Mouse (Mus musculus) intestine, postnatal 0 days (tissue): Measurements from ENCODE around the gene Ctdspl. TPM values are rescaled to one million over a fixed set of nuclear protein-coding genes. Genes with fewer than 3 reads are reported as not detected.

Source experiments
- ATAC-seq: fragments of 200-750 bp; cut with Nextera tagmentation; 2 replicates; pipeline ENCODE4 v1.8.0; 2017; ENCODE audit warnings: mild to moderate bottlenecking, moderate TSS enrichment, moderate library complexity
- H3K27ac ChIP-seq: fragments of 300-500 bp; sonication (generic); 2 replicates; pipeline ENCODE4 v1.5.1; 2014; ENCODE audit warnings: mild to moderate bottlenecking, low read depth, low read length, moderate library complexity
- H3K27me3 ChIP-seq: fragments of 300-500 bp; sonication (generic); replicated peaks from 2 replicates; pipeline ENCODE4 v1.6.1; 2014; ENCODE audit warnings: low read length, mixed read lengths; ENCODE audit not compliant: control insufficient read depth, insufficient read depth
- H3K36me3 ChIP-seq: fragments of 300-500 bp; sonication (generic); 2 replicates; pipeline ENCODE4 v1.6.1; 2014; ENCODE audit warnings: mild to moderate bottlenecking, moderate library complexity; ENCODE audit not compliant: control insufficient read depth, insufficient read depth
- H3K4me1 ChIP-seq: fragments of 300-500 bp; sonication (generic); replicated peaks from 2 replicates; pipeline ENCODE4 v1.6.1; 2014; ENCODE audit warnings: antibody characterized with exemption, low read length, mixed read lengths; ENCODE audit not compliant: control insufficient read depth, insufficient read depth
- H3K4me2 ChIP-seq: fragments of 300-500 bp; sonication (generic); replicated peaks from 2 replicates; pipeline ENCODE4 v1.6.1; 2014; ENCODE audit warnings: low read depth, mild to moderate bottlenecking, moderate library complexity
- H3K4me3 ChIP-seq: fragments of 300-500 bp; sonication (generic); 2 replicates; pipeline ENCODE4 v1.5.1; 2014; ENCODE audit warnings: low read depth, low read length
- H3K9ac ChIP-seq: fragments of 300-500 bp; sonication (generic); 2 replicates; pipeline ENCODE4 v1.6.1; 2014; ENCODE audit warnings: mild to moderate bottlenecking, low read depth, low read length
- H3K9me3 ChIP-seq: fragments of 300-500 bp; sonication (generic); 2 replicates; pipeline ENCODE4 v1.6.1; 2016; ENCODE audit warnings: mixed run types; ENCODE audit not compliant: control insufficient read depth
- CTCF ChIP-seq: sonication (generic); IDR thresholded peaks from 2 replicates; pipeline ENCODE4 v1.5.1; 2016; ENCODE audit warnings: low read depth, mild to moderate bottlenecking, control low read depth, antibody characterized with exemption, moderate library complexity
- WGBS: fragments of 180-500 bp; shearing (Covaris S2); extraction: QIAGEN DNeasy Blood & Tissue Kit; methylation state at CpG from one replicate; pipeline ENCODE4 v1.1.7; 2014; 5-methylcytosine and 5-hydroxymethylcytosine counted together
- polyA plus RNA-seq: library from polyadenylated mRNA; unstranded; fragments of >200 nt; fragmentation: Nextera tagmentation; extraction: Ambion mirVana; gene quantifications from 2 replicates; pipeline ENCODE4 v1.2.1, GENCODE M21; 2015

Ctdspl gene
- polyA plus RNA-seq, 1 experiment from 2014 or later, result 17.0 TPM

DNA sequence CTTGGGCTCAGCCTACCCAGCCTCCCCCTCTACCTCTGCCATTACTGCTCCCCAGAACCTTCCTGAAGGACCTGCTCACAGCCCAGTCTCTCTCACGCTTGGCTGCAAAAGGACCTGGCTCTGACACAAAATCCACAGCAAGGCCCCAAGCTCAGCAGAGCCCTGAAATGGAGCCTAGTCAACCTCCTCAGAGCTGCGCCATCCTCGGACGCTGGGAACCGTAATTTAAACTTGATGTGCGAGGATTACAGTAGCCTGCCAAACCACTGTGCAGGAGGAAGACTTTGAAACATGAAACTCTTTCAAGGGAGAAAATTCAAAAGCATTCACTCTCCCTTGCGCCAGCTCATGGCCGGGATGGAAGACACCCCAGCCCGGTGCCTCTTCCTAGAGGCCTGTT, 34.7 kb upstream of the Ctdspl start:
- Histone ChIP-seq H3K27ac (no peak overlapping the region), H3K27me3 (no peaks in the 10 kb centered on the region), H3K9me3 (no peaks in the 10 kb centered on the region), H3K36me3 (no peaks in the 10 kb centered on the region; the same call in 1 of the 2 replicates), H3K4me3 (no peak overlapping the region), H3K4me1 (no peaks in the 10 kb centered on the region), H3K4me2 (no peak overlapping the region), H3K9ac (no peak overlapping the region)
- no peak for ATAC-seq
- TF ChIP-seq CTCF, result no peak
- WGBS, result 73% methylated on average over 9 of the region's 9 CpGs

DNA sequence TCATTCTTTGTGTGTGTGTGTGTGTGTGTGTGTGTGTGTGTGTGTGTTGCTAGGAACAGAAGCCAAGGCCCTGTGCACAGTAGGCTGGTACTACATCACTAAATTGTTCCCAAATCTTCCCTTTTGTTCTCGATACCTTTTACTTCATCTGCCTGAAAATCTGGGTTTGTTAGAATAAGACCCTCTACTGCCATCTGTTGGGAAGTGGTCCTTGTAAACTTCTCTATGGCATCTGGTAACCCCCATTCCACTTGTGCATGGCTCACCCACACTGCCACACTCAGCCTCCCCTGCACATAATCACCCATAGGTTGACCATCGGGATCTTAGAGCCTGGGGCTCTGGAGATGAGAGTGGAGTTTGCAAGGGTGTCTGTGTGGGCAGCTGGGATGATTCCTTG, 31.2 kb upstream of the Ctdspl start:
- TF ChIP-seq CTCF, result peak; percentile 48
- H3K9ac ChIP-seq, result no peak overlapping the region
- no peaks in the 10 kb centered on the region for H3K27me3 ChIP-seq
- no peak overlapping the region for H3K27ac ChIP-seq
- no peak overlapping the region for H3K4me2 ChIP-seq
- no peaks in the 10 kb centered on the region for H3K4me1 ChIP-seq
- ATAC-seq, result no peak
- no peaks in the 10 kb centered on the region for H3K9me3 ChIP-seq
- no peak overlapping the region for H3K4me3 ChIP-seq
- peaks cover 4% of the 10 kb centered on the region for H3K36me3 ChIP-seq
- WGBS, result 80% methylated on average over 2 of the region's 2 CpGs

DNA sequence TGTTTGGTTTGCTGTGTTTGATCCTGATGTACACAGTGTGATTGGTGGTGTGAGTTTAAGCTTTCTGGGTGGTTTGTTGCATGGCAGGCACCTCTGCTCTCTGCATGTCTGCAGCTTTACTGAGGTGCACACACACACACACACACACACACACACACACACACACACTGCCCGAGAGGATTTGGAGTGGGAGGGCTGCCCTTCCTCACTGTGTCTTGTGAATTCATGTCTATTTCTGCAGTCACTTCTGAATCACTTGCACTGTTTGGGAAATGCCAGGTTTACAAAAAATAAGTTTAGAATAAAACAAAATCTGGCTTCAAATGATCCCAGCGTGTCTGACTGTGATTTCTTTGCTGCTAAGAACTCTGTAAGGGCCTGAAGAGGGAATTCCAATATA, 25.6 kb upstream of the Ctdspl start:
- peaks cover 4% of the 10 kb centered on the region for H3K36me3 ChIP-seq
- TF ChIP-seq CTCF, result no peak
- H3K4me1 ChIP-seq, result no peaks in the 10 kb centered on the region
- H3K9ac ChIP-seq, result no peak overlapping the region
- WGBS, result 60% methylated on average over 2 of the region's 2 CpGs
- no peaks in the 10 kb centered on the region for H3K9me3 ChIP-seq
- H3K4me3 ChIP-seq, result no peak overlapping the region
- H3K4me2 ChIP-seq, result no peak overlapping the region
- H3K27ac ChIP-seq, result no peak overlapping the region
- ATAC-seq, result no peak
- no peaks in the 10 kb centered on the region for H3K27me3 ChIP-seq

DNA sequence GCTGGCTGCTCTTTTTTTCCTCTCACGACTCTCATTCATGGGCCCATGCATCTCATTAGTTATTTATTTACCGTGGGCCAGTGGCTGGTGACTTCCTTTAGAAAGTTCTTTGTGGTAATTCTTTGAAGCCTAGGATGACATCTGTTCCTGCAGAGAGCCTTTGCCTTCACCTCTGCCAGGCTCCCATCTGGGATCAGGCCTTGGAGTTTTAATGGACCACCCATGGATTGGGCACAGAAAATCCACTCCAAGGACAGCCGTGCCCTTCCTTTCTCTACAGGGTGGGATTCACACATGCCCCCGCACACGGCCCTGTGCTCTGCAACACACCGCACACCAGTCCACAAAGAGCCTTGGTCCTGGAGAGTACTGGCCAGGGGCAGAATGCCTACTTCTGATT, 24.3 kb upstream of the Ctdspl start:
- 78% methylated on average over 6 of the region's 6 CpGs for WGBS
- TF ChIP-seq CTCF, result no peak
- no peak overlapping the region for H3K4me3 ChIP-seq
- no peak overlapping the region for H3K27ac ChIP-seq
- H3K27me3 ChIP-seq, result no peaks in the 10 kb centered on the region
- H3K9ac ChIP-seq, result no peak overlapping the region
- H3K9me3 ChIP-seq, result no peaks in the 10 kb centered on the region
- H3K4me1 ChIP-seq, result no peaks in the 10 kb centered on the region
- no peak for ATAC-seq
- peaks cover 4% of the 10 kb centered on the region; the same call in 1 of the 2 replicates for H3K36me3 ChIP-seq
- no peak overlapping the region for H3K4me2 ChIP-seq

DNA sequence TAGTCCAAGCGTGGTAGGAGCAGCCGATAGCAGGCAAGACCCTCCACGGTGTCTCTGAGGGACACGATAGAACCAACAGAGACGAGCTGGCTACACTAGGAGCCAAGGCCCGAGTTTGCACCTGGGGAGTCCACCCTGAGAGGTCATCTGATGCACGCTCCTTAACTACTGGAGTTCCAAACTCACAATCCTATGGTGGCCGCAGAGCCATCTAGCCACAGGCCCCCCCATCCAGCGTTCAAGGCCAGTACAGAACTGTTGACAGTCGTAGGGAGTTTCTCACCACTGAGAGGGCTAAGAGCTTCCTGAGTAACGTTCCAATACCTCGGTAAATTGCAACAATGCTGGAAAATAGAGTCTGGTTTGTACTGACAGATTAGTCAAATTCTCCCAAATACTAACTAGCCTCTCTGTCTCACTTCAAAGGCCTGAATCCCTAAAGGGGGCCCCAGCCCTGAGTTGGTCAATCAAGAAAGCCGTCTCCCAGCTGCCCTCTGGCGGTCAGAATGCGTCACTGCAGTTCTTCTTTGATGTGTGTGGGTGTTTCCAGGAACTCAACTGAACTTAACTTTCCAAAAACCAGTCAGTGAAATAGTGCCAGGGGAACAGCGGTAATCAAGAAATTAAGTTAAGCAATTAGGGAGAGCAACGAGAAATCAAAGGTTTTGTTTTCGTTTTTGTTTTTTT, 18.2 kb upstream of the Ctdspl start:
- WGBS, result 53% methylated on average over 18 of the region's 18 CpGs

DNA sequence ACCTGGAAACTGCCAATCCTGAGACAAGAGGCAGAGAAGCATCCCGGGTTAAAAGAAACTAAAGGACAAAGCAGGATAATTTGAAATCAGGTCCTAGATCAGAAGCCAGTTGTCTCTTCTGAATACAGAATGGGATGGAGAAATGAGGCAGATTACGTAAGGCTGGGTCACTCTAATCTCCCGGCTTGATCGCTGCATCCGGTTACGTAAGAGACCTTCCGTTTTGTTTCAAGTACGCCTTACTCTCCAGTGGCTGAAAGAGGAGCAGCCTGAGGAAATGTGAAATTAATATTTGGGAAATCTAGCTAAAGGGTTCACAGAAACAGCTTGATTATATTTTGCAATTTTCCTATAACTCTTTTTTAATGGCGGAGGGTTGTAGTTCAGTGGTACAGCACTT, 13.2 kb upstream of the Ctdspl start:
- Histone ChIP-seq H3K4me1 (no peaks in the 10 kb centered on the region), H3K27ac (no peak overlapping the region), H3K4me2 (no peak overlapping the region), H3K4me3 (no peak overlapping the region), H3K9me3 (no peaks in the 10 kb centered on the region), H3K9ac (no peak overlapping the region), H3K27me3 (no peaks in the 10 kb centered on the region), H3K36me3 (no peaks in the 10 kb centered on the region)
- WGBS, result 78% methylated on average over 9 of the region's 9 CpGs
- no peak for ATAC-seq
- TF ChIP-seq CTCF, result no peak

More for the DNA sequence above, 18.2 kb upstream of the Ctdspl start:
- peak; percentile 95 for TF ChIP-seq CTCF
- Histone ChIP-seq H3K9me3 (no peaks in the 10 kb centered on the region), H3K27me3 (no peaks in the 10 kb centered on the region), H3K9ac (no peak overlapping the region), H3K4me3 (no peak overlapping the region), H3K36me3 (no peaks in the 10 kb centered on the region), H3K27ac (no peak overlapping the region), H3K4me2 (no peak overlapping the region), H3K4me1 (no peaks in the 10 kb centered on the region)
- 0 out of 2 replicates have a peak, but pooled peaks have one; percentile 36 for ATAC-seq
